Mouse (Mus musculus) forebrain, embryonic 10.5 days (tissue): ENCODE data around the gene Uts2r. TPM values are rescaled to one million over a fixed set of nuclear protein-coding genes. Genes with fewer than 3 reads are reported as not detected.
A peak's percentile ranks its signal among the peaks of the same experiment; 100 is the strongest.

Experiments used
- DNase-seq: peaks from one replicate; pipeline ENCODE4 v3.0.0-alpha.2; 2017; ENCODE audit warnings: low spot score; ENCODE audit errors: extremely low spot score
- H3K27ac ChIP-seq: fragments of 300-500 bp; sonication (generic); 2 replicates; pipeline ENCODE4 v1.5.1; 2016; ENCODE audit warnings: mild to moderate bottlenecking
- H3K27me3 ChIP-seq: fragments of 300-500 bp; sonication (generic); 2 replicates; pipeline ENCODE4 v1.6.1; 2016; ENCODE audit warnings: mild to moderate bottlenecking; ENCODE audit not compliant: poor library complexity, severe bottlenecking
- H3K36me3 ChIP-seq: fragments of 300-500 bp; sonication (generic); replicated peaks from 2 replicates; pipeline ENCODE4 v1.6.1; 2016; ENCODE audit warnings: mild to moderate bottlenecking, moderate library complexity
- H3K4me1 ChIP-seq: fragments of 300-500 bp; sonication (generic); 2 replicates; pipeline ENCODE4 v1.6.1; 2016
- H3K4me3 ChIP-seq: fragments of 300-500 bp; sonication (generic); 2 replicates; pipeline ENCODE4 v1.5.1; 2016; ENCODE audit warnings: mild to moderate bottlenecking, moderate library complexity
- H3K9me3 ChIP-seq: fragments of 300-500 bp; sonication (generic); 2 replicates; pipeline ENCODE4 v1.6.1; 2016; ENCODE audit warnings: mild to moderate bottlenecking, moderate library complexity
- WGBS: fragments of 180-500 bp; shearing (Covaris S2); methylation state at CpG from one replicate; pipeline ENCODE4 v1.1.7; 2016; 5-methylcytosine and 5-hydroxymethylcytosine counted together
- polyA plus RNA-seq: library from polyadenylated mRNA; unstranded; fragments of >200 nt; fragmentation: Nextera tagmentation; extraction: Ambion mirVana; gene quantifications from 2 replicates; pipeline ENCODE4 v1.2.1, GENCODE M21; 2016

Gene Uts2r
- polyA plus RNA-seq, 1 experiment from 2014 or later, result not detected

- Histone ChIP-seq H3K27ac (peak overlapping the region; percentile 54), H3K27me3 (no peaks in the 10 kb centered on the region), H3K4me1 (peaks cover 37% of the 10 kb centered on the region), H3K9me3 (no peaks in the 10 kb centered on the region), H3K4me3 (no peak overlapping the region), H3K36me3 (peaks cover 8% of the 10 kb centered on the region; the same call in 1 of the 2 replicates)
- peak; percentile 63 for DNase-seq
- whole genome bisulfite sequencing, result 55% methylated on average over 12 of the region's 12 CpGs
Measured at GRCm38 (mm10) chr11:121176285-121177270, 16.5 kb downstream of the Uts2r start.

DNA sequence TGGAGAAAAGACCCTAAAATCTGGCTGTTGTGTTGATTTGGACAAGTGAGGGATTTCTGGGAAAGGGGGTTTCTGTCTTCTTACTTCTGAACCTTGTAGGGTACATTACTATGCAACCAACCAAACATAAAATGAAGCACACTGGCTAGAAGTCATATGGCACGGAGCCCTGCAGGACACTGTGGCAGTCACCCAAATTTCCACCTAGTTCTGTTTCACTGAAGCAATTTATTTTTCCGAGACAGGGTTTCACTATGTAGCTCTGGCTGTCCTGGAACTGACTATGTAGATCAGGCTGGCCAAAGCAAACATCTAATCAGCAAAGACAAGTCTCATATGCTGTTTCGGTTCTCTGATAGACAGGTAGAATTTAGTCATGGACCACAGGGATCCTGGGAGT is 29.6 kb downstream of the Uts2r start:
- Histone ChIP-seq H3K27ac (no peak overlapping the region), H3K36me3 (peaks cover 4% of the 10 kb centered on the region; the same call in 1 of the 2 replicates), H3K9me3 (no peaks in the 10 kb centered on the region), H3K27me3 (no peaks in the 10 kb centered on the region), H3K4me1 (no peaks in the 10 kb centered on the region), H3K4me3 (no peak overlapping the region)
- 93% methylated on average over 3 of the region's 3 CpGs for WGBS
- DNase-seq, result no peak

- Histone ChIP-seq H3K27me3 (no peaks in the 10 kb centered on the region), H3K9me3 (no peaks in the 10 kb centered on the region), H3K4me1 (no peaks in the 10 kb centered on the region), H3K27ac (no peak overlapping the region), H3K4me3 (no peak overlapping the region), H3K36me3 (peaks cover 3% of the 10 kb centered on the region; the same call in 1 of the 2 replicates)
- WGBS, result 75% methylated on average over 2 of the region's 2 CpGs
- no peak for DNase-seq
Measured at GRCm38 (mm10) chr11:121192742-121193141, 32.7 kb downstream of the Uts2r start.

DNA sequence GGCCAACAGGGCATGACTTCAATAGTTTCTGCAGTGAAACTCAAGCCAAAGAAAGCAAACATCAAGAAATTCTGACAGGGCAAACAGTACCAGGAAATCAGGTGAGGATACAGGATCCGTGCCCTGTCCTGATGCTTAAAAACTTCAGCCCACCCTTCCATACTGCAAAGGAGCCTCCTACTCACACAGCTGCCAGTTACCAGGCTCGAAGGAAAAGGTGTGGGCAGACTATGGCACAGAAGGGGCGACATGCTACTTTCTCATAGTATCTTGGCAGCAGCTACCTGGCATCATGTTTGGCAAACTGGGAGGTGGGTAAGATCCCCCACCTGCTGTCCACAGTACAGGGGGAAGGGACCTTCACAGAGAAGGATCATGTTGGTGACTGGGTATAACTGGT is 33.3 kb downstream of the Uts2r start:
- Histone ChIP-seq H3K4me1 (no peaks in the 10 kb centered on the region), H3K4me3 (no peak overlapping the region)
- no peak for DNase-seq

DNA sequence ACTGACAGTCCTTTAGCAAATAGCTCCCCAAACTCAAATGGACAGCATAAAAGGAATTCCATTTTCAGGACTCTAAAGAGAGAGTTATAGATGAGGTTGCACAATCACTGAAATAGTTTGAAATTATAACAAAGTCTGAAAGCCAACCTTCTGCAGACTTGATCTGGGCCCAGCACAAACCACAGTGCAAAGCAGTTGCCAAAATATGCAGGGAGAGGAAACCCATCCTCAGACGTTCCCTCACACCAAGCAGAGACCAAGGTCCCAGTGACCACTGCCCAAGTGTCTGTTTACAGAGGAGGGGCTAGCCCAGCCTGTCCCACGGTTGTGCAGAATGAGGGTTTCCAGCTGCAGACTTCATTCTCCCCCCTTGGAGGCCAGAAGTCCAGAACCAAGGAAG is 38.6 kb downstream of the Uts2r start:
- DNase-seq, result no peak
- H3K27me3 ChIP-seq, result no peaks in the 10 kb centered on the region
- no peak overlapping the region for H3K4me3 ChIP-seq
- H3K36me3 ChIP-seq, result peaks cover 3% of the 10 kb centered on the region; the same call in 1 of the 2 replicates
- no peaks in the 10 kb centered on the region for H3K9me3 ChIP-seq
- 60% methylated on average over 2 of the region's 2 CpGs for WGBS
- no peak overlapping the region for H3K27ac ChIP-seq
- H3K4me1 ChIP-seq, result peaks cover 2% of the 10 kb centered on the region

More for the DNA sequence above, 33.3 kb downstream of the Uts2r start:
- Histone ChIP-seq H3K27me3 (no peaks in the 10 kb centered on the region), H3K36me3 (peaks cover 3% of the 10 kb centered on the region; the same call in 1 of the 2 replicates), H3K27ac (no peak overlapping the region), H3K9me3 (no peaks in the 10 kb centered on the region)
- WGBS, result 84% methylated on average over 3 of the region's 3 CpGs

DNA sequence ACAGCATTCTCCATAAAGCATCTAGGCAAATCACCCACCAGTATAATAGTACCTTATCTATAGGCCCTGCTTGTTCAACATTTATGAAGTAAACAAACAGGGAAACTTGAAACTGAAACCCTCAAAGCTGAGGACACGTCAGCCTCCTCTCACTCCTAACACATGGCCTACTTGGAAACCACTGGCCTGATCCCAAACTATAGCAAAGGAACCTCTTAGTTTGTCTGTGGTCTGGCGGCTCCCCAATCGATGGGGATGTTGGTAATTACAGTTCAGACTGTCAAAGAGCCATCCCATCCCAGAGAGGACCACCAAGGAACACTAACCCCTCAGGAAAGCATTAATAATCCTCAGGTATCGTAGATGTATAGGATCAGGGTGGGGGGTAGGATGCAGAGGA is 39.8 kb downstream of the Uts2r start:
- Histone ChIP-seq H3K4me3 (no peak overlapping the region), H3K27ac (no peak overlapping the region), H3K9me3 (no peaks in the 10 kb centered on the region), H3K36me3 (peaks cover 3% of the 10 kb centered on the region; the same call in 1 of the 2 replicates), H3K27me3 (no peaks in the 10 kb centered on the region), H3K4me1 (peaks cover 11% of the 10 kb centered on the region)
- DNase-seq, result no peak
- 83% methylated on average over 4 of the region's 4 CpGs for WGBS

- Histone ChIP-seq H3K9me3 (no peaks in the 10 kb centered on the region), H3K4me3 (no peak overlapping the region), H3K4me1 (peaks cover 17% of the 10 kb centered on the region), H3K27ac (no peak overlapping the region), H3K36me3 (peaks cover 3% of the 10 kb centered on the region; the same call in 1 of the 2 replicates), H3K27me3 (no peaks in the 10 kb centered on the region)
- 87% methylated on average over 6 of the region's 6 CpGs for WGBS
- DNase-seq, result no peak
Measured at GRCm38 (mm10) chr11:121200781-121201180, 40.7 kb downstream of the Uts2r start.

DNA sequence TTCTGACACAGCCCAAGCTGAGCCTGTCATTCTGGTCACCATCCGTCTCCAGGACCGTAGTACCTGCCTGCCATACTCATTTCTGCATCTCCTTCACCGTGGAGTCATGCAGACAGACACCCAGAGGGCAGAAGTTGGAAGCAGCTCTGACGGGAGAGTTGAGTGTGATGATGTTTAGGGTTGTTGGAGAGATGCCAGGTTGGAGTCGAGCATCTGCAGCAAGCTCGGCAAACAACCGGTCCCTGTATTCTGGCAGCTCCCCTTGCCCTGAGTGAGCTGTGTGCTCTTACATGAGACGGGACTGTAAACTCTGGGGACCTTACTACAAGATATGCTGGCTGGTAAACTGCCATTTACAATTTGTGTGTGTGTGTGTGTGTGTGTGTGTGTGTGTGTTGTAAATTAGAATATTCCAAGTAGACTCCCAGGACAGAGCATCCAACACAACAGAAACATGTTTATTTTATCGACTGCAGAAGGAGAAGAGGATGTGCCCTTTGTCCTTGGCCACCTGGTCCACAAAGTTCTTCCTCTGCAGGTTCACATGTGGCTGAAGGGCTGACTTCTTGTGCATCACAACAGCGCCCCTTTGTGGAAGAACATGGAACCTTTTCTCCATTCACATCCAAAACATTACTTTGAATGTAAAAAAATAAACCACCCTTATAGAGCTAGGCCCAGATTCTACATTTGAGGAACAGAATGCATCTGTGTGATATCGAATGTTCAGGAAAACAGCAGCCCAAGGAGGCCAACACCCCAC is 41.5 kb downstream of the Uts2r start:
- no peak for DNase-seq

GRCm38 (mm10) chr11:121203859-121204160 is 43.7 kb downstream of the Uts2r start:
- Histone ChIP-seq H3K36me3 (peaks cover 16% of the 10 kb centered on the region), H3K27ac (peak overlapping the region; percentile 95)

More for the DNA sequence above, 41.5 kb downstream of the Uts2r start:
- Histone ChIP-seq H3K27me3 (no peaks in the 10 kb centered on the region), H3K4me3 (no peak overlapping the region), H3K9me3 (no peaks in the 10 kb centered on the region), H3K4me1 (peaks cover 17% of the 10 kb centered on the region), H3K36me3 (no peaks in the 10 kb centered on the region), H3K27ac (no peak overlapping the region)
- WGBS, result 75% methylated on average over 11 of the region's 11 CpGs

GRCm38 (mm10) chr11:121204161-121205006 is 44.3 kb downstream of the Uts2r start, which contains the start of the genes Hexdc and Ogfod3:
Gene Hexdc, plus strand, starts transcription at chr11:121204433.
Gene Ogfod3, minus strand, starts transcription at chr11:121204711.
- peaks cover 21% of the 10 kb centered on the region for H3K36me3 ChIP-seq
- DNase-seq, result peak; percentile 98
- H3K27ac ChIP-seq, result peak within 1 kb of the TSS; percentile 95
- peaks cover 17% of the 10 kb centered on the region for H3K4me1 ChIP-seq
- H3K27me3 ChIP-seq, result no peaks in the 10 kb centered on the region
- under 1% methylated on average over 70 of the region's 70 CpGs for WGBS
- H3K9me3 ChIP-seq, result no peaks in the 10 kb centered on the region
- H3K4me3 ChIP-seq, result peak within 1 kb of the TSS; percentile 76

More at GRCm38 (mm10) chr11:121203859-121204160, 43.7 kb downstream of the Uts2r start:
- no peak for DNase-seq
- peak overlapping the region; percentile 76 for H3K4me3 ChIP-seq
- WGBS, result 0% methylated on average over 5 of the region's 5 CpGs
- H3K27me3 ChIP-seq, result no peaks in the 10 kb centered on the region
- H3K9me3 ChIP-seq, result no peaks in the 10 kb centered on the region
- H3K4me1 ChIP-seq, result peaks cover 17% of the 10 kb centered on the region
